Mouse (Mus musculus): ENCODE data around the gene Spred2. TPM values are rescaled to one million over a fixed set of nuclear protein-coding genes. Genes with fewer than 3 reads are reported as not detected.
"Not testable (repeated sequence)": the region's sequence is repeated elsewhere in the genome, so short reads cannot be mapped to it uniquely, and the experiment has no call there.

The Spred2 gene
- polyA plus RNA-seq, 1 experiment: 15.1 TPM

- no peak for DNase-seq (ENCODE audit: low read depth)
Measured at GRCm38 (mm10) chr11:20018905-20019304, 94.7 kb downstream of the Spred2 start.

- DNase-seq (ENCODE audit: low read depth): no peak
Measured at GRCm38 (mm10) chr11:20020720-20021119, 96.5 kb downstream of the Spred2 start.

GRCm38 (mm10) chr11:20022462-20022861 lies 98.3 kb downstream of the Spred2 start:
- DNase-seq (ENCODE audit: low read depth): no peak

- no peak for DNase-seq (ENCODE audit: low read depth)
Measured at GRCm38 (mm10) chr11:20022911-20023482, 98.8 kb downstream of the Spred2 start.

- DNase-seq (ENCODE audit: low read depth): no peak
Measured at GRCm38 (mm10) chr11:20025899-20026298, 101.7 kb downstream of the Spred2 start.

- no peak for DNase-seq (ENCODE audit: low read depth)
Measured at GRCm38 (mm10) chr11:20027719-20028118, 103.5 kb downstream of the Spred2 start.

GRCm38 (mm10) chr11:20028396-20028795 lies 104.2 kb downstream of the Spred2 start:
- no peak for DNase-seq (ENCODE audit: low read depth)

- DNase-seq (ENCODE audit: low read depth): no peak
Measured at GRCm38 (mm10) chr11:20029014-20029413, 104.8 kb downstream of the Spred2 start.

GRCm38 (mm10) chr11:20030973-20031372 lies 106.8 kb downstream of the Spred2 start:
- DNase-seq (ENCODE audit: low read depth): not testable (repeated sequence)

GRCm38 (mm10) chr11:20031536-20031935 lies 107.4 kb downstream of the Spred2 start:
- no peak for DNase-seq (ENCODE audit: low read depth)

- no peak for DNase-seq (ENCODE audit: low read depth)
Measured at GRCm38 (mm10) chr11:20033541-20034160, 109.5 kb downstream of the Spred2 start.

GRCm38 (mm10) chr11:20034337-20034947 lies 110.3 kb downstream of the Spred2 start:
- no peak for DNase-seq (ENCODE audit: low read depth)

GRCm38 (mm10) chr11:20035343-20035928 lies 111.3 kb downstream of the Spred2 start:
- DNase-seq (ENCODE audit: low read depth): no peak

GRCm38 (mm10) chr11:20035972-20036371 lies 111.8 kb downstream of the Spred2 start:
- DNase-seq (ENCODE audit: low read depth): no peak

- DNase-seq (ENCODE audit: low read depth): peak; percentile 58
Measured at GRCm38 (mm10) chr11:20037739-20038138, 113.6 kb downstream of the Spred2 start.

GRCm38 (mm10) chr11:20038723-20039122 lies 114.5 kb downstream of the Spred2 start:
- DNase-seq (ENCODE audit: low read depth): no peak

GRCm38 (mm10) chr11:20041164-20041920 lies 117.2 kb downstream of the Spred2 start:
- no peak for DNase-seq (ENCODE audit: low read depth)

- no peak for DNase-seq (ENCODE audit: low read depth)
Measured at GRCm38 (mm10) chr11:20042106-20042505, 117.9 kb downstream of the Spred2 start.

GRCm38 (mm10) chr11:20043256-20043655 lies 119.1 kb downstream of the Spred2 start:
- DNase-seq (ENCODE audit: low read depth): no peak

- DNase-seq (ENCODE audit: low read depth): no peak
Measured at GRCm38 (mm10) chr11:20045586-20045985, 121.4 kb downstream of the Spred2 start.

GRCm38 (mm10) chr11:20052814-20053536 lies 128.8 kb downstream of the Spred2 start:
- no peak for DNase-seq (ENCODE audit: low read depth)
